Mouse (Mus musculus) heart, embryonic 14.5 days (tissue): Measurements from ENCODE around the gene Otos. TPM values are rescaled to one million over a fixed set of nuclear protein-coding genes. Genes with fewer than 3 reads are reported as not detected.

Experiments used
- ATAC-seq: fragments of 200-750 bp; cut with Nextera tagmentation; 2 replicates; pipeline ENCODE4 v1.8.0; 2017; ENCODE audit warnings: low read depth, moderate TSS enrichment; ENCODE audit not compliant: insufficient number of reproducible peaks, insufficient read depth, low FRiP score
- H3K27ac ChIP-seq, 2 experiments: fragments of 200-500 bp in 1 of 2; fragments of 300-500 bp in 1 of 2; sonication (generic) in 1 of 2; replicated peaks in 1 of 2; 2 replicates each; pipeline ENCODE4 v1.5.1; 2012 to 2014; ENCODE audit warnings: low read depth in 2 of 2, low read length in 2 of 2, control low read depth in 1 of 2, mild to moderate bottlenecking in 1 of 2, mixed read lengths in 1 of 2; ENCODE audit not compliant: control insufficient read depth in 1 of 2, insufficient read depth in 1 of 2
- H3K27me3 ChIP-seq: fragments of 300-500 bp; sonication (generic); 2 replicates; pipeline ENCODE4 v1.6.1; 2014; ENCODE audit warnings: mild to moderate bottlenecking, low read length, control low read depth; ENCODE audit not compliant: control insufficient read depth, insufficient read depth
- H3K36me3 ChIP-seq: fragments of 300-500 bp; sonication (generic); 2 replicates; pipeline ENCODE4 v1.6.1; 2014; ENCODE audit warnings: mild to moderate bottlenecking, control low read depth, low read length, mixed read lengths; ENCODE audit not compliant: control insufficient read depth, insufficient read depth
- H3K4me1 ChIP-seq, 2 experiments: fragments of 200-500 bp in 1 of 2; fragments of 300-500 bp in 1 of 2; sonication (generic) in 1 of 2; 2 replicates each; pipeline ENCODE4 v1.6.1; 2012 to 2014; ENCODE audit warnings: low read length in 2 of 2, control low read depth in 1 of 2, mixed read lengths in 1 of 2; ENCODE audit not compliant: control insufficient read depth in 2 of 2, insufficient read depth in 2 of 2
- H3K4me2 ChIP-seq: fragments of 300-500 bp; sonication (generic); 2 replicates; pipeline ENCODE4 v1.6.1; 2014; ENCODE audit warnings: mild to moderate bottlenecking, low read length
- H3K4me3 ChIP-seq, 2 experiments: fragments of 200-500 bp in 1 of 2; fragments of 300-500 bp in 1 of 2; sonication (generic) in 1 of 2; 2 replicates each; pipeline ENCODE4 v1.5.1; 2012 to 2014; ENCODE audit warnings: low read length in 2 of 2, mild to moderate bottlenecking in 2 of 2, control low read depth in 1 of 2, low read depth in 1 of 2, moderate library complexity in 1 of 2; ENCODE audit not compliant: control insufficient read depth in 1 of 2, insufficient read depth in 1 of 2
- H3K9ac ChIP-seq: fragments of 300-500 bp; sonication (generic); 2 replicates; pipeline ENCODE4 v1.6.1; 2014; ENCODE audit warnings: mild to moderate bottlenecking, low read length
- H3K9me3 ChIP-seq: fragments of 300-500 bp; sonication (generic); 2 replicates; pipeline ENCODE4 v1.6.1; 2016; ENCODE audit warnings: low read length, control low read depth; ENCODE audit not compliant: control insufficient read depth
- WGBS: fragments of 180-500 bp; shearing (Covaris S2); extraction: QIAGEN DNeasy Blood & Tissue Kit; methylation state at CpG from one replicate; pipeline ENCODE4 v1.1.7; 2014; 5-methylcytosine and 5-hydroxymethylcytosine counted together
- polyA plus RNA-seq: library from polyadenylated mRNA; unstranded; fragments of >200 nt; fragmentation: Nextera tagmentation; extraction: Ambion mirVana; gene quantifications from 2 replicates; pipeline ENCODE4 v1.2.1, GENCODE M21; 2014

Gene Otos
- polyA plus RNA-seq, 1 experiment from 2014 or later = not detected

- H3K9me3 ChIP-seq = no peaks in the 10 kb centered on the region
- H3K36me3 ChIP-seq = no peaks in the 10 kb centered on the region
- WGBS = 82% methylated on average over 5 of the region's 5 CpGs
- no peak overlapping the region for H3K4me3 ChIP-seq
- peaks cover 4 to 9% of the 10 kb centered on the region in 2 experiments; a peak in 2 of 4 replicates for H3K4me1 ChIP-seq
- no peak overlapping the region for H3K27ac ChIP-seq
- ATAC-seq = no peak
- H3K9ac ChIP-seq = no peak overlapping the region
- H3K4me2 ChIP-seq = no peak overlapping the region
- H3K27me3 ChIP-seq = 0 out of 2 replicates have a peak, but pooled peaks cover 3% of the 10 kb centered on the region
Measured at GRCm38 (mm10) chr1:92678757-92679156, 30.1 kb upstream of the Otos start.

DNA sequence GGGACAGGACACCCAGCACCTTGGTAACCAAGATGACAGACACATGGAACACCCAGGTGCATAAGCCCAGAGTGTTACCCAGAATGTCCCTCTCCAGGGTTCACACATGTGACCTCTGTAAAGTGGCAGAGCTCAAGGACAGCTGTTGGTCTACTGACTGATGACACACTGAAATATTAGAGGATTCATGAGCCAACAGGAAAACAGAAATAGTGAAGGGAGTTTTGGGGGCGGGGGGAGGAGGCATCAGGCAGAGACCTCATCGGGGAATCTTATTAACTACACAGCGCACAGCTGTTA, 28.0 kb upstream of the Otos start:
- Histone ChIP-seq H3K36me3 (no peaks in the 10 kb centered on the region), H3K27me3 (0 out of 2 replicates have a peak, but pooled peaks cover 3% of the 10 kb centered on the region), H3K9ac (no peak overlapping the region), H3K4me3 (no peak overlapping the region), H3K27ac (no peak overlapping the region), H3K9me3 (no peaks in the 10 kb centered on the region), H3K4me2 (no peak overlapping the region), H3K4me1 (peaks cover 4 to 9% of the 10 kb centered on the region in 2 experiments; a peak in 2 of 4 replicates)
- ATAC-seq = no peak
- 89% methylated on average over 3 of the region's 3 CpGs for WGBS

DNA sequence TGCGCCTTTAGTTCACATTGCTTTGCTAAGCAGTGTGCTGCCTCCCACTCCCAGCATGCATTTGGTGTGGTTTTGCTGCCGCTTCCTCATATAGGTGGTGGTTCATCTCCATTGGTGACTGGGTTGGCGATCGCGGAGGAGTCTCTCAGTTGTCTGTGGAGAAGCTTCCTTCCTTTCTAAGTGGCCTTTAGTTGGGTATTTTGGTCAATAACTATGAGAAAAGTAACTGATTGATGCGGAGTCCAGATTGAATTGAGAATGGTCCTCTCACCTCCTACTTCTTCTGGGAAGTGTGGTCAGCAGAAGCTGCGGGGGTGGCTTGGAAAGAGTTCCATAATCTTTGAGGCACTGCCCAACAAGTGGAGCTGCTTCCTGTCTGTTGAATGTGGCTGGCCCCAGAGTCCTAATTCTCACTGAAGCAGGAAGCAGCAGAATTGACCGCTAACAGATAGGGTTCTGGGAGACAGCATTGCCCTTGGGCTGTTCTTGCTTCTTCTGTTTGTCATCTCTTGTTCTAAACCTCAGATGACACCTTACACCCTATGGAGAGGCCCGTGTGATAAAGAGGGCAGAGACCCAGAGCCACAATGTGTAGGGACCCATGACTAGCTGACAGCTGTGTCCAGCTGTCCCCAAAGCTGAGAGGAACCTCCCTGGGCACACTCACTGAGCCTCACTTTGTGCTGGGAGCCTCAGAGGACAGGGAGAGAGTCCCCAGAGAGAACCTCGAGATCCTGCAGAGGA, 27.5 kb upstream of the Otos start:
- H3K9me3 ChIP-seq = no peaks in the 10 kb centered on the region

GRCm38 (mm10) chr1:92673258-92673782, 24.7 kb upstream of the Otos start:
- Histone ChIP-seq H3K27me3 (no peaks in the 10 kb centered on the region), H3K4me1 (peaks cover 0 to 2% of the 10 kb centered on the region in 2 experiments; a peak in 1 of 4 replicates), H3K36me3 (no peaks in the 10 kb centered on the region), H3K27ac (no peak overlapping the region), H3K9ac (no peak overlapping the region), H3K9me3 (no peaks in the 10 kb centered on the region), H3K4me2 (no peak overlapping the region), H3K4me3 (no peak overlapping the region)
- WGBS = 65% methylated on average over 5 of the region's 5 CpGs
- no peak for ATAC-seq

More for the DNA sequence above, 27.5 kb upstream of the Otos start:
- Histone ChIP-seq H3K4me1 (peaks cover 3 to 6% of the 10 kb centered on the region in 2 experiments; a peak in 2 of 4 replicates), H3K27ac (no peak overlapping the region), H3K36me3 (no peaks in the 10 kb centered on the region), H3K4me2 (no peak overlapping the region), H3K4me3 (no peak overlapping the region), H3K27me3 (0 out of 2 replicates have a peak, but pooled peaks cover 3% of the 10 kb centered on the region), H3K9ac (no peak overlapping the region)
- no peak for ATAC-seq
- 66% methylated on average over 10 of the region's 10 CpGs for WGBS

DNA sequence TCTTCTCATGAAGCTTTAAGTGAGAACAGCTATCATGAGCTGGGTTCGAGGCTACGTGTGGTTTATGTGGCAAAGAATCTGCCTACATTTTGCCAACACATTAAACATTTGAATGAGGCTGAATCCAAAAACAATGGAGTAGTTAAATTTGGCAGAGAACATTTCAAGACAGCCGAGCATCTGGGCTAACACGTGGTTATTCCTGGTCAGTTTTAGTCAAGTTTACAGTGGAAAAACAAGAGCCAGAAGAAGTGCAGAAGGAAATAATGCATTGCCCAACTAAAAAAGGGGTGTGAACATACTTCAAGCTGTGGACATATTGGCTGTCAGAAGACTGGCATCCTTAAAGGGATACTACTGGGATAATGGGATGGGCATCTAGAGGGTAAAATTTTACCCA, 22.7 kb upstream of the Otos start:
- no peak for ATAC-seq
- H3K9me3 ChIP-seq = no peaks in the 10 kb centered on the region
- H3K4me3 ChIP-seq = no peak overlapping the region
- no peak overlapping the region for H3K9ac ChIP-seq
- peaks cover 0 to under 1% of the 10 kb centered on the region in 2 experiments; a peak in 1 of 4 replicates for H3K4me1 ChIP-seq
- no peak overlapping the region for H3K27ac ChIP-seq
- no peaks in the 10 kb centered on the region for H3K27me3 ChIP-seq
- WGBS = 70% methylated on average over 4 of the region's 4 CpGs
- no peaks in the 10 kb centered on the region for H3K36me3 ChIP-seq
- H3K4me2 ChIP-seq = no peak overlapping the region

GRCm38 (mm10) chr1:92669430-92669829, 20.8 kb upstream of the Otos start:
- no peaks in the 10 kb centered on the region for H3K36me3 ChIP-seq
- H3K9me3 ChIP-seq = no peaks in the 10 kb centered on the region
- H3K4me3 ChIP-seq = no peak overlapping the region
- H3K9ac ChIP-seq = no peak overlapping the region
- H3K27me3 ChIP-seq = no peaks in the 10 kb centered on the region
- no peaks in the 10 kb centered on the region for H3K4me1 ChIP-seq
- H3K27ac ChIP-seq = no peak overlapping the region
- H3K4me2 ChIP-seq = no peak overlapping the region
- no peak for ATAC-seq
- 70% methylated on average over 3 of the region's 3 CpGs for WGBS

DNA sequence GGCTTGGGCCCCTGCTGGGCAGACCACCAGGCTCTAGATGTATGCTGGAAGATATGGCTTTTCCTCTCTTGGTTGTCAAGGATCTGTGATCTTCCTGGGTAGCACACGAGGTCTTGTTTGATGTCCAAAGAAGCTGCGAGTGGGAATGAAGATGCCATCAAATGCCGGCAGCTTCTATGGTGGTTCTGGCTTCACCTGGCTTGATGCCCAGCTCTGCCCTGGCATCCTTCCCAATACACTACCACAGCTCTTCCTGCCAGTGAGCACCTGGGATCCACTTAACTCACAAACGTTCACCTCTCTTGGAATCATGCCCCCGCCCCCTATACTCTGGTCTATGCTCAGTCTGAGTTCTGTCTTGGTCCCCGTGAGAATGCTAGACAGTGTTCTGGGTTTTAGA, 18.5 kb upstream of the Otos start:
- no peak for ATAC-seq
- no peak overlapping the region for H3K4me2 ChIP-seq
- no peaks in the 10 kb centered on the region for H3K36me3 ChIP-seq
- no peak overlapping the region for H3K4me3 ChIP-seq
- WGBS = 65% methylated on average over 6 of the region's 6 CpGs
- no peaks in the 10 kb centered on the region for H3K4me1 ChIP-seq
- H3K27me3 ChIP-seq = no peaks in the 10 kb centered on the region
- no peak overlapping the region for H3K9ac ChIP-seq
- no peaks in the 10 kb centered on the region for H3K9me3 ChIP-seq
- H3K27ac ChIP-seq = no peak overlapping the region
